Mouse (Mus musculus) monocyte, adult 59 days (primary cell): Measurements from ENCODE around the gene Akr1b8. TPM values are rescaled to one million over a fixed set of nuclear protein-coding genes. Genes with fewer than 3 reads are reported as not detected.

Experiments
- total RNA-seq, 2 experiments: library from RNA; stranded (reverse); gene quantifications; one replicate each; pipeline ENCODE4 v1.2.4; 2023

Gene Akr1b8
- under 1 TPM in 1 of 2 experiments, not detected in 1; 0.37 TPM for total RNA-seq

GRCm38 (mm10) chr6:34353658-34354353, at the start of gene Akr1b8:
Gene Akr1b8 (plus strand): TSS chr6:34354119.

GRCm38 (mm10) chr6:34316854-34317771, 36.8 kb upstream of the Akr1b8 start, which contains the start of gene Akr1b3:
Gene Akr1b3 (minus strand): TSS chr6:34317478.

GRCm38 (mm10) chr6:34384110-34384661, 30.3 kb downstream of the Akr1b8 start, which contains the start of gene Akr1b10:
Gene Akr1b10 (plus strand): TSS chr6:34384218.

GRCm38 (mm10) chr6:34412023-34412422, 58.1 kb downstream of the Akr1b8 start, which contains the start of gene Akr1b7:
Gene Akr1b7 (plus strand): TSS chr6:34412334.

Other genes with a start within 250 kb of the Akr1b8 start
- gene Slc35b4, start 177.0 kb upstream of the Akr1b8 start, total RNA-seq: 10 to 100 TPM; 22.3 to 30.7 TPM
- 10 to 100 TPM; 58.3 to 77.7 TPM for gene Akr1b3, start 36.6 kb upstream of the Akr1b8 start, total RNA-seq
- gene Akr1b10, start 30.1 kb downstream of the Akr1b8 start, total RNA-seq: 10 to 100 TPM; 37.6 to 45.5 TPM
- 1 to 10 TPM; 4.4 to 5.0 TPM for gene Akr1b7, start 58.2 kb downstream of the Akr1b8 start, total RNA-seq
- gene Bpgm, start 122.1 kb downstream of the Akr1b8 start, total RNA-seq: 10 to 100 TPM; 10.6 to 11.2 TPM
- gene Cald1, start 244.4 kb downstream of the Akr1b8 start, total RNA-seq: 1 to 10 TPM in 1 of 2 experiments, under 1 TPM in 1; 0.76 to 1.1 TPM